In genomic region chr13:99238217-99239160, GRCm38 (mm10) we compare ENCODE assay signal across 7 mouse cellular contexts. TPM values are rescaled to one million over a fixed set of nuclear protein-coding genes. Genes with fewer than 3 reads are reported as not detected.
DNase-seq lines count a peak whose midpoint lies in the region; ATAC-seq and TF ChIP-seq lines count a peak whose summit lies in the region.

No protein-coding gene starts in this region.

- peaks cover 14% of the 10 kb centered on the region for H3K4me1 ChIP-seq in kidney, adult 2 months (ENCODE audit: control insufficient read depth, insufficient read depth, low read length)
- H3K4me1 ChIP-seq in liver, embryonic 15.5 days (replicated peaks): peaks cover 5% of the 10 kb centered on the region
- peaks cover 22% of the 10 kb centered on the region for H3K4me1 ChIP-seq in stomach, embryonic 15.5 days

- no peak overlapping the region for H3K4me2 ChIP-seq in liver, embryonic 15.5 days
- H3K4me2 ChIP-seq in stomach, embryonic 15.5 days: no peak overlapping the region; the same call in 1 of the 2 replicates

- peak; percentile 40 for ATAC-seq in liver, embryonic 15.5 days (ENCODE audit: insufficient read depth)
- peak; percentile 63 for ATAC-seq in stomach, embryonic 15.5 days (ENCODE audit: insufficient read depth, low FRiP score, low read depth)

- no peak for TF ChIP-seq CTCF in kidney, adult 2 months (conservative IDR thresholded peaks at IDR 0.05; ENCODE audit: insufficient read depth, insufficient read length, low read depth, low read length)

- H3K27ac ChIP-seq in kidney, adult 2 months (ENCODE audit: insufficient read depth, low read depth, low read length): peak overlapping the region; percentile 99
- H3K27ac ChIP-seq in liver, embryonic 15.5 days (replicated peaks): peak overlapping the region; percentile 48; the same call in 1 of the 2 replicates
- peak overlapping the region; percentile 91 for H3K27ac ChIP-seq in stomach, embryonic 15.5 days

- H3K9me3 ChIP-seq in liver, embryonic 15.5 days (replicated peaks): no peaks in the 10 kb centered on the region
- no peaks in the 10 kb centered on the region for H3K9me3 ChIP-seq in stomach, embryonic 15.5 days

- no peaks in the 10 kb centered on the region for H3K36me3 ChIP-seq in kidney, adult 2 months (ENCODE audit: control insufficient read depth, insufficient read depth, low read length)
- H3K36me3 ChIP-seq in liver, embryonic 15.5 days (replicated peaks): no peaks in the 10 kb centered on the region
- no peaks in the 10 kb centered on the region for H3K36me3 ChIP-seq in stomach, embryonic 15.5 days

- peak; percentile 58 for DNase-seq in MN1 (ENCODE audit: low spot score)
- DNase-seq in adrenal gland, postnatal 36 days: peak; percentile 55 to 69
- peak; percentile 89 for DNase-seq in heart, adult 8-10 months (ENCODE audit: low spot score)
- DNase-seq in kidney, adult 2 months: peak; percentile 88
- no peak for DNase-seq in thymus, postnatal 36 days

- 53% methylated on average over 10 of the region's 10 CpGs for WGBS in kidney, adult 2 months
- 40% methylated on average over 10 of the region's 10 CpGs for WGBS in liver, embryonic 15.5 days (ENCODE audit: insufficient replicate concordance)
- WGBS in stomach, embryonic 15.5 days: 26% methylated on average over 10 of the region's 10 CpGs

- no peak for TF ChIP-seq POLR2A in kidney, adult 2 months (IDR thresholded peaks at IDR 0.05; ENCODE audit: low read depth, low read length)

- H3K9ac ChIP-seq in liver, embryonic 15.5 days: no peak overlapping the region
- H3K9ac ChIP-seq in stomach, embryonic 15.5 days: no peak overlapping the region

- H3K4me3 ChIP-seq in kidney, adult 2 months (ENCODE audit: insufficient read depth, low read depth, low read length): no peak overlapping the region
- no peak overlapping the region for H3K4me3 ChIP-seq in liver, embryonic 15.5 days (replicated peaks)
- no peak overlapping the region for H3K4me3 ChIP-seq in stomach, embryonic 15.5 days (replicated peaks)

- no peaks in the 10 kb centered on the region for H3K27me3 ChIP-seq in kidney, adult 2 months (replicated peaks; ENCODE audit: control insufficient read depth, insufficient read depth, low read length)
- H3K27me3 ChIP-seq in liver, embryonic 15.5 days: no peaks in the 10 kb centered on the region
- no peaks in the 10 kb centered on the region for H3K27me3 ChIP-seq in stomach, embryonic 15.5 days (replicated peaks)

RNA-seq across cellular contexts. Expression of gene Zfp366, which starts 53.9 kb away (rescaled TPM):
- total RNA-seq in adrenal gland, postnatal 36 days (2021): 10 to 100 TPM in 1 of 2 experiments, 1 to 10 TPM in 1; 3.4 to 10.1 TPM
- total RNA-seq in heart, adult 8-10 months (2022): 10 to 100 TPM in 2 of 4 experiments, 1 to 10 TPM in 2; 7.9 to 12.2 (median 9.7) TPM
- 3.1 and 4.3 TPM in 2 replicates for polyA plus RNA-seq in kidney, adult 2 months (2012; rRNA removed)
- polyA plus RNA-seq in liver, embryonic 15.5 days (2015; fragmentation: Nextera tagmentation; extraction: Ambion mirVana): 0.14 and 0.21 TPM in 2 replicates
- 0.57 and 0.68 TPM in 2 replicates for polyA plus RNA-seq in stomach, embryonic 15.5 days (2015; fragmentation: Nextera tagmentation; extraction: Ambion mirVana)

Comparison
In these comparisons a context has a peak if more than half of its experiments do, and no peak if none do; other contexts are left out.
1. DNase-seq: peak in MN1 (single experiment), adrenal gland, postnatal 36 days (2 of 2), heart, adult 8-10 months (single experiment) and kidney, adult 2 months (single experiment); none in thymus, postnatal 36 days (0 of 2).
2. H3K27ac ChIP-seq: peak in every context shown above with its lines; median percentile 99 in kidney, adult 2 months; 91 in stomach, embryonic 15.5 days; 48 in liver, embryonic 15.5 days.